Mouse (Mus musculus) testis, postnatal 14 days (tissue): ENCODE results near the gene Lrrc7.

Experiments
- DNase-seq: peaks from one replicate; pipeline ENCODE4 v3.0.0; 2021; ENCODE audit warnings: low spot score

The Lrrc7 gene

DNA sequence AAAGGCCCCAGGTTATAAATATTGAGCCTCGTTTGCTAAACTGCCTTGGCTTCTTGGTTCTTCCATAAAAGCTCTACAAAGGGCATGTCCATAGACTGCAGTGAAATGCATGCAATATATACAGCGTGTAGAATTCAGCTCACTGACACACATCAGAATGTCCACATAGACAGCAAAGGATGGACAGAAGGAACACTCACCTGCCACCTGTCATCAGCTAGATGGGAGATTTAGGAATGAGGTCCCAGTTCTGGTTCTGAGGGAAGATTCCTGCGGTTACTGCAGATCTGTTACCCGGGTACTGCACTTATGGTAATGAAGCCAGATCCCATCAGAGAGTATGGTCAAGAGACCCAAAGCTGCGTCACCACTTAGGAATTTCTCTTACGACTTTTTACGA, 494.1 kb downstream of the Lrrc7 start:
- DNase-seq: no peak

DNA sequence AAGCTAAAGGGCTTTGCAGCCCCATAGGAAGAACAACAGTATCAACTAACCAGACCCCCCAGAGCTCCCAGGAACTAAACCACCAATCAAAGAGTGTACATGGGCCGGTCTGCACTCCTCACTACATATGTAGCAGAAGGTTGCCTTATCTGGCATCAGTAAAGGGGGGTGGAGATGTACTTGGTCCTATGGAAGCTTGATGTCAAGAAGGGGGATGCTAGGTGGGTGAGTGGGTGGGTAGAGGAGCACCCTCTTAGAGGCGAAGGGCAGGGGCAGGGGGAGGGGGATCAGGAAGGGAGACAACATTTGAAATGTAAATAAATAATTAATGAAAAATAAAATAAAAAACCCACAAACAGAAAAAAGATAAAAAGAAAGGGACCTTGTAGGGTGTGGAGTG, 496.8 kb downstream of the Lrrc7 start:
- no peak for DNase-seq

DNA sequence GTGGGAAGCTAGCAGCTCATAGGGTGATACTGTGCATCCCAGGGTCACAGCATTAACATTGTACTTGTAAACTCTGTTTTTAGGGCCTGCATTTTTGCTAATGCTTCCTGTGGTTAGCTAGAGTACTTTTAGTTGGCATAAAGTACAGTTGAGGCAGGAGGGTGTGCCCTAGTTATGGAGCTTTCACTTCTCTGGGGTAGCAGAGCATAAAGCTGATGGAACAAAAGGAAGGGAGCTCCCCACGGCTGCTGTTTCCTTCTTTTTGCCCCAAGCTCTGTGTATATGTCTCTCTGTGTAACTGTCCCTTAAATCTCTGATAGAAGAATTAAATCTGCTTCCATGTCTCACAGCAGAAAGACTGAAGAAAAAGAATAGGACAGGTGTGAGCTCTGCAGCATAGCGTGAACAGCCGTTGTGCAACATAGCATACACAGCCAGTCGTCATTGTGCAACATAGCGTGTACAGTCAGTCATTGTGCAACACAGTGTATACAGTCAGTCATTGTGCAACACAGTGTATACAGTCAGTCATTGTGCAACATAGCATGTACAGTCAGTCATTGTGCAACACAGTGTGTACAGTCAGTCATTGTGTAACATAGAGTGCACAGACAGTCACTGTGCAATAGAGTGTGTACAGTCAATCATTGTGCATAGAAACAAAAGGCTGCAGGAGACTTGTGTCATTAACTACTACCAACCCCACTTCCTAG, 500.1 kb downstream of the Lrrc7 start:
- no peak for DNase-seq

DNA sequence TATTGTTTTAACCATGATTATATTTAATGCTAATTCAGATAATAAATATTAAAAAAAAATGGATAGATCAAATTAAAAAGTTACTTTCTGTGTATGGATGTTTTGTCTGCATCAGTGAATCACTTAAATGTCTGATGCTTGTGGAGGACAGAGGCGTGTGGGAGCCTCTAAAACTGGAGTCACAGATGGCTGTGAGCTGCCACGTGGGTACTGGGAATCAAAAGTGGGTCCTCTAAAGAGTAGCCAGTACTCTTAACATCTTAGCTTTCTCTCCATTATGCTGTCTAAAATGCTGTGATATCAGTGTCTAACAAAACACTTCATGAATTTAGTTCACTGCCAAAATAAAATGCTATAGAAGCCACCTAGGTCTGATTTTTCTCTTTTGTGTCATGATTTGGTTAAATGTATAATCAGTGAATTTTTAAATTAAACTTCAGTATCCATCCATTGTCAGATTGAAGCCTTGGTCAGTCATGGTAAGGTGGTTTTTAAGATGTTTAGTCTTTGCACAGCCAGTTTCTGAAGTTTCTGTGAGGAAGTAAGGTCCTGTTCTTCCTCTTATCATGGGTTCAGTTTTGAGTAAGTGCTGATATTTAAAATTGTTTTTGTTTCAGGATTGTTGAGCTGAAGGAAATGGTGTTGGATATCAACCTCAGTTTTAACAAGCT, 501.3 kb downstream of the Lrrc7 start:
- no peak for DNase-seq

DNA sequence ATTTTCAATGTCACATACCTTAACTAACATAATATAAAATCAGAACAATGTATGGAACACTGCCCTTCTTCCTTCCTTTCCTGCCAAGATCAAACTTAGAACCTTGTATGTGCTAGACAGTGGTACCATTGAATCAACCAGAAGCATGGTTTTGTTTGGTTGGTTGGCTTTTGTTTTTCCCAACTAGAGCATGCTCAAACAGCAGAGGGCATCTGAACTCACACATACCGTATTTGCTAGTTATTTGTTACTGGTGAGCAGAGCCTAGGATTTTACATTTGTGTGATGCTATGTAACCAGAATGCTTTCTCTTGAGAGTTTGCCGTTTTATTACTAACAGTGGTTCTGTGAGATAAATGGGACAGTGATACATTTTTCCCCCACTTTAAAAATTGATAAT, 512.5 kb downstream of the Lrrc7 start:
- DNase-seq: no peak

DNA sequence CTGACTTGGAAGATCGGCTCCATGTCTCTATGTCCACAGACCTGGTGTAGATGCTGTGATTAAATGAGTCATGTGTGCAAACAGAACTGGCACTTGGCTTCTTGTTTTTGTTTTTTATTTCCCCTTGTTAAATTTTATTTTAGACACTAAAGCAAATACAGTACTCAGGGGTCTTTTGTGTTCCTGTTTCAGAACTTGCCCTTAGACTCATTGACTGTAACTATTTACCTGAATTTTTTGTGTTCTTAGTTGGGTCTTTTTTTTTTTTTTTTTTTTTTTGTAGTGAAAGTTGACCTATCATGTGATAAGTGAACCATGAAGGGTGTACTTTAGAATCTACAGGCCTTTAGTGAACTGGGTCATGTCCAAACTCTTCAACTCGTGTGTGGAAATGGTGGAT, 521.3 kb downstream of the Lrrc7 start:
- no peak for DNase-seq

DNA sequence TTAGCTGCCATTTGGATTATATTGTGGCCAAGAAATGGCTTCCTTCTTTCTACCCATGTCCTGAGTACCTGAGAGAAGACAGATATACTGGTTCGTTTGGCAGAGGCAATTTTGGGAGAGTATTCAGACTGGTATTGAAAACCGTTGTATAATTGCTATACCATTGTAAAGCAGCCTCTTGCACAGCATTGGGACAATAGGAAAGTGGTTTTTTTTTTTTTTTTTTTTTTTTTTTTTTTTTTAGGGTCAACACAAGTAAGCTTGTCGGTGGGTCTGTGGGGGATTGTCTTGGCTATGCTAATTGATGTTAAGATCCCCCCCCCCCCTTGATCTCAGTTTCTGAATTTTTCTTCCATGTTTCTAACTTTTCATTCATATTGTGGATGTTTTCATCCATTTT, 523.9 kb downstream of the Lrrc7 start:
- no peak for DNase-seq

DNA sequence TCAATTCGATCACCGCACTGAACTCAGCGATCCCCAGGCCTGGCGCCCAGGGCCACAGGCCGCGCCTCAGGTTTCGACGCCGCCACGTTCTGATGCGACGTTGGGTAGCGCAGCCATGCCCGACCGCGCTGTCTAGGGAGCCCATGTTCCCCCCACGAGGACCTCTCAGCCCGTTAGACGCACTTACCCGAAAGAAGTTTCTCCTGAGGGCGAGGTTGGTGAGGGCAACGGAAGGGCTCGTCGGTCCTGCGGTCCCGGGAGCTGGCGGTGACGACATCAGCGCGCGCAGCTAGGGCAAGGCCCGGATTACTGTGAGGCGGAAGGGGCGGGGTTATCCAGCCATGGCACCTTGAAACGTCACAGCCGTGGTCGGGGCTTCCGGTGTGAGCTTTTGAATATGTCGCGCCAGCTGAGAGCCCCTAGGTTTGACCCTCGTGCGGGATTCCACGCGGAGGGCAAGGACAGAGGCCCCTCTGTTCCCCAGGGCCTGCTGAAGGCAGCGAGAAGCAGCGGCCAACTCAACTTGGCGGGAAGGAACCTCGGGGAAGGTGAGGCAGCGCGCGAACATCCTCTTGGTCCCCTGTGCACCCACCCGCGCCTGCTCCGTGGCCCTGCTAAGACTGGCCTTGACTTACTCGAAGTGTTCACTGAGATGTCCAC, 525.6 kb downstream of the Lrrc7 start, which contains the start of the genes Srsf11 and Lrrc40:
Srsf11 (minus strand) TSS at position 311 of the 660 bp plus-strand sequence.
Lrrc40 (plus strand) TSS at position 334 of the 660 bp plus-strand sequence.
- peak; percentile 96 for DNase-seq

DNA sequence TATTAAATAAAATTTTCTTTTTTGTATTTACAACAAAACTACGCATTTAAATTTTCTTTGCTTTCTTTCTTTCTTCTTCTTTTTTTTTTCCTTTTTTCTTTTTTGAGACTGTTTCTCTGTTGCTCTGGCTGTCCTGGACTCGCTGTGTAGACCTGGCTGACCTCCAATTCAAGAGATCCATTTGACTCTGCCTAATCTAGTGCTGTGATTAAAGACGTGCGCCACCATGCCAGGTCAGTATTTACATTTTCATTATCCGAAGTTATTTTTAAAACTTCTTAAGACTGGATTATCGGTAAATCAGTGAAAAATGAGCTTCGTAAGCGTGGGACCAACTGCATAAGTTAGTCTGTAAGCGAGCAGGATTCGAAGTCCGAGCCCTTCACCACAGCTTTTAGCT, 526.2 kb downstream of the Lrrc7 start:
- peak; percentile 15 for DNase-seq
